Mouse (Mus musculus): ENCODE results near the gene Ucma.

The Ucma gene

GRCm38 (mm10) chr2:4958039-4958438 is 17.9 kb upstream of the Ucma start:
- Histone ChIP-seq H3K36me3 (ENCODE audit: insufficient read depth, low read length) (no peaks in the 10 kb centered on the region), H3K4me3 (replicated peaks; ENCODE audit: low read length) (no peak overlapping the region; the same call in 1 of the 2 replicates), H3K4me1 (replicated peaks; ENCODE audit: low read depth, low read length) (peaks cover 10% of the 10 kb centered on the region), H3K27me3 (ENCODE audit: insufficient read depth, low read length) (no peaks in the 10 kb centered on the region), H3K9me3 (ENCODE audit: low read length) (peaks cover 43% of the 10 kb centered on the region)
- TF ChIP-seq POU5F1 (IDR thresholded peaks at IDR 0.05; ENCODE audit: borderline replicate concordance, low read length) (no peak), NANOG (IDR thresholded peaks at IDR 0.05; ENCODE audit: borderline replicate concordance, low read length) (no peak), CTCF (conservative IDR thresholded peaks at IDR 0.05; ENCODE audit: low read length) (no peak)

GRCm38 (mm10) chr2:4967806-4968205 is 8.1 kb upstream of the Ucma start:
- Histone ChIP-seq H3K4me1 (replicated peaks; ENCODE audit: low read depth, low read length) (peaks cover 21% of the 10 kb centered on the region), H3K27me3 (ENCODE audit: insufficient read depth, low read length) (no peaks in the 10 kb centered on the region), H3K4me3 (replicated peaks; ENCODE audit: low read length) (no peak overlapping the region), H3K36me3 (ENCODE audit: insufficient read depth, low read length) (no peaks in the 10 kb centered on the region), H3K9me3 (ENCODE audit: low read length) (peaks cover 13% of the 10 kb centered on the region)
- TF ChIP-seq POU5F1 (IDR thresholded peaks at IDR 0.05; ENCODE audit: borderline replicate concordance, low read length) (no peak), CTCF (conservative IDR thresholded peaks at IDR 0.05; ENCODE audit: low read length) (no peak), NANOG (IDR thresholded peaks at IDR 0.05; ENCODE audit: borderline replicate concordance, low read length) (no peak; the same call in 1 of the 2 replicates)

GRCm38 (mm10) chr2:4969083-4969482 is 6.8 kb upstream of the Ucma start:
- Histone ChIP-seq H3K4me1 (replicated peaks; ENCODE audit: low read depth, low read length) (peaks cover 30% of the 10 kb centered on the region), H3K4me3 (replicated peaks; ENCODE audit: low read length) (no peak overlapping the region), H3K27me3 (ENCODE audit: insufficient read depth, low read length) (no peaks in the 10 kb centered on the region), H3K36me3 (ENCODE audit: insufficient read depth, low read length) (no peaks in the 10 kb centered on the region), H3K9me3 (ENCODE audit: low read length) (peaks cover 13% of the 10 kb centered on the region)
- TF ChIP-seq NANOG (IDR thresholded peaks at IDR 0.05; ENCODE audit: borderline replicate concordance, low read length) = no peak
- TF ChIP-seq POU5F1 (IDR thresholded peaks at IDR 0.05; ENCODE audit: borderline replicate concordance, low read length) = no peak
- TF ChIP-seq CTCF (conservative IDR thresholded peaks at IDR 0.05; ENCODE audit: low read length) = no peak

- H3K9me3 ChIP-seq (ENCODE audit: low read length) = no peaks in the 10 kb centered on the region
- TF ChIP-seq NANOG (IDR thresholded peaks at IDR 0.05; ENCODE audit: borderline replicate concordance, low read length) = peak; percentile 81; the same call in 1 of the 2 replicates
- no peak for TF ChIP-seq CTCF (conservative IDR thresholded peaks at IDR 0.05; ENCODE audit: low read length)
- peaks cover 50% of the 10 kb centered on the region for H3K4me1 ChIP-seq (replicated peaks; ENCODE audit: low read depth, low read length)
- H3K36me3 ChIP-seq (ENCODE audit: insufficient read depth, low read length) = no peaks in the 10 kb centered on the region
- H3K4me3 ChIP-seq (replicated peaks; ENCODE audit: low read length) = no peak overlapping the region
- H3K27me3 ChIP-seq (ENCODE audit: insufficient read depth, low read length) = no peaks in the 10 kb centered on the region
Measured at GRCm38 (mm10) chr2:4978091-4978490, 2.2 kb downstream of the Ucma start.

- Histone ChIP-seq H3K27me3 (ENCODE audit: insufficient read depth, low read length) (no peaks in the 10 kb centered on the region), H3K9me3 (ENCODE audit: low read length) (no peaks in the 10 kb centered on the region), H3K4me1 (replicated peaks; ENCODE audit: low read depth, low read length) (peaks cover 68% of the 10 kb centered on the region), H3K36me3 (ENCODE audit: insufficient read depth, low read length) (peaks cover 7% of the 10 kb centered on the region; the same call in 1 of the 2 replicates), H3K4me3 (replicated peaks; ENCODE audit: low read length) (0 out of 2 replicates have a peak overlapping the region, but pooled peaks have one; percentile 3)
- TF ChIP-seq POU5F1 (IDR thresholded peaks at IDR 0.05; ENCODE audit: borderline replicate concordance, low read length) = no peak
- no peak for TF ChIP-seq NANOG (IDR thresholded peaks at IDR 0.05; ENCODE audit: borderline replicate concordance, low read length)
- no peak for TF ChIP-seq CTCF (conservative IDR thresholded peaks at IDR 0.05; ENCODE audit: low read length)
Measured at GRCm38 (mm10) chr2:4983987-4984386, 8.1 kb downstream of the Ucma start.

- H3K4me3 ChIP-seq (replicated peaks; ENCODE audit: low read length) = peak overlapping the region; percentile 39
- peaks cover 66% of the 10 kb centered on the region for H3K4me1 ChIP-seq (replicated peaks; ENCODE audit: low read depth, low read length)
- TF ChIP-seq POU5F1 (IDR thresholded peaks at IDR 0.05; ENCODE audit: borderline replicate concordance, low read length) = no peak
- TF ChIP-seq CTCF (conservative IDR thresholded peaks at IDR 0.05; ENCODE audit: low read length) = no peak
- no peak for TF ChIP-seq NANOG (IDR thresholded peaks at IDR 0.05; ENCODE audit: borderline replicate concordance, low read length)
- peaks cover 14% of the 10 kb centered on the region for H3K36me3 ChIP-seq (ENCODE audit: insufficient read depth, low read length)
- no peaks in the 10 kb centered on the region for H3K27me3 ChIP-seq (ENCODE audit: insufficient read depth, low read length)
- H3K9me3 ChIP-seq (ENCODE audit: low read length) = no peaks in the 10 kb centered on the region
Measured at GRCm38 (mm10) chr2:4985000-4985399, 9.1 kb downstream of the Ucma start.

- Histone ChIP-seq H3K9me3 (ENCODE audit: low read length) (no peaks in the 10 kb centered on the region), H3K4me1 (replicated peaks; ENCODE audit: low read depth, low read length) (peaks cover 82% of the 10 kb centered on the region), H3K4me3 (replicated peaks; ENCODE audit: low read length) (no peak overlapping the region), H3K27me3 (ENCODE audit: insufficient read depth, low read length) (no peaks in the 10 kb centered on the region), H3K36me3 (ENCODE audit: insufficient read depth, low read length) (peaks cover 32% of the 10 kb centered on the region)
- TF ChIP-seq POU5F1 (IDR thresholded peaks at IDR 0.05; ENCODE audit: borderline replicate concordance, low read length) = no peak
- TF ChIP-seq CTCF (conservative IDR thresholded peaks at IDR 0.05; ENCODE audit: low read length) = no peak
- no peak for TF ChIP-seq NANOG (IDR thresholded peaks at IDR 0.05; ENCODE audit: borderline replicate concordance, low read length)
Measured at GRCm38 (mm10) chr2:4986798-4987197, 10.9 kb downstream of the Ucma start.

GRCm38 (mm10) chr2:4987388-4988180 is 11.7 kb downstream of the Ucma start:
- TF ChIP-seq CTCF (conservative IDR thresholded peaks at IDR 0.05; ENCODE audit: low read length) (no peak), NANOG (IDR thresholded peaks at IDR 0.05; ENCODE audit: borderline replicate concordance, low read length) (no peak), POU5F1 (IDR thresholded peaks at IDR 0.05; ENCODE audit: borderline replicate concordance, low read length) (no peak)
- Histone ChIP-seq H3K9me3 (ENCODE audit: low read length) (no peaks in the 10 kb centered on the region), H3K36me3 (ENCODE audit: insufficient read depth, low read length) (peaks cover 40% of the 10 kb centered on the region), H3K27me3 (ENCODE audit: insufficient read depth, low read length) (no peaks in the 10 kb centered on the region), H3K4me3 (replicated peaks; ENCODE audit: low read length) (no peak overlapping the region), H3K4me1 (replicated peaks; ENCODE audit: low read depth, low read length) (peaks cover 82% of the 10 kb centered on the region)
